Mouse (Mus musculus): ENCODE results near the gene Rapsn.
A peak's percentile ranks its signal among the peaks of the same experiment; 100 is the strongest.

GRCm38 (mm10) chr2:91053934-91054382 is 18.5 kb downstream of the Rapsn start, which contains the start of gene Psmc3:
- peak; percentile 76; the same call in 1 of the 2 replicates for TF ChIP-seq POLR2A (IDR thresholded peaks at IDR 0.05; ENCODE audit: borderline replicate concordance, control insufficient read depth, low read depth, low read length)
- TF ChIP-seq CTCF (IDR thresholded peaks at IDR 0.05; ENCODE audit: control insufficient read depth, insufficient read depth, low read length) = no peak

All from bone marrow, adult 2 months (tissue).